Mouse (Mus musculus) brain, embryonic 14.5 days (tissue): ENCODE results near the gene Psmd5. TPM values are rescaled to one million over a fixed set of nuclear protein-coding genes. Genes with fewer than 3 reads are reported as not detected.

Experiments used
- DNase-seq: peaks from one replicate; pipeline ENCODE4 v3.0.0-alpha.2; 2011; ENCODE audit warnings: low read depth
- CTCF ChIP-seq: fragments of 200-500 bp; IDR thresholded peaks from 2 replicates; pipeline ENCODE4 v1.5.1; 2012; ENCODE audit warnings: inconsistent platforms, mild to moderate bottlenecking, moderate library complexity, borderline replicate concordance; ENCODE audit not compliant: insufficient read depth, insufficient read length; ENCODE audit errors: extremely low read depth
- POLR2A ChIP-seq: fragments of 200-500 bp; IDR thresholded peaks from 2 replicates; pipeline ENCODE4 v1.6.1; 2012; ENCODE audit warnings: mild to moderate bottlenecking, inconsistent platforms, borderline replicate concordance; ENCODE audit not compliant: poor library complexity, insufficient read depth, insufficient read length, severe bottlenecking; ENCODE audit errors: extremely low read depth
- polyA plus RNA-seq: library from polyadenylated mRNA; depleted of rRNA; stranded (reverse); fragments of >200 nt; gene quantifications from 2 replicates; pipeline ENCODE4 v1.2.3, GENCODE M21; 2012; rRNA removed

Psmd5 gene
- polyA plus RNA-seq: 42.4 and 44.3 TPM in 2 replicates

DNA sequence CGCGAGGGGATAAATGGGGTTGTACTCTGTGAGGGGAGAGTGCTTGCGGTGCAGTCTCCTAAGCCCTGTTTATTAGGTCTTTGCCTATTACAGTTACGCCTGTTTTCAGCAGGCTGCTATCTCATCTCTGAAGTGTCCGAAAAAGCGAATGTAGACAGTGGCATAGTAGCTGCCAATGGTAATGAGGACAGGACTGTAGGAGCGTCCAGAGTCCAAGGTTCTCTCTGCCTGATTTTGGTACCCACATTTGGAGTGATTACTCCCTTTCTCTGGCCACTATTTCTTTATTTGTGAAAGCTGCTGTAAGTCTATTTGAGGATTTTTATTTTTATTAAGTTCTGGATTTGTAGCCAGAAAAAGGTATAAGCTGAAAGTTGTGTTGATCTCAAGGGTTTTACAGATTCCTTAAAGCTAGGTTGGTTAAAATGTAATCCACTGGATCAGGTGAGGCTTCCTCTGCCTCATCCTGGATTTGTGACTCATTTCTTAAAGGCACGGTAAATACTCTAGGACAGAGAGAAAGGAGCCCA lies at the start of gene Psmd5:
Gene Psmd5, minus strand, starts transcription at position 153 of the 530 bp plus-strand sequence.
- DNase-seq: no peak

DNA sequence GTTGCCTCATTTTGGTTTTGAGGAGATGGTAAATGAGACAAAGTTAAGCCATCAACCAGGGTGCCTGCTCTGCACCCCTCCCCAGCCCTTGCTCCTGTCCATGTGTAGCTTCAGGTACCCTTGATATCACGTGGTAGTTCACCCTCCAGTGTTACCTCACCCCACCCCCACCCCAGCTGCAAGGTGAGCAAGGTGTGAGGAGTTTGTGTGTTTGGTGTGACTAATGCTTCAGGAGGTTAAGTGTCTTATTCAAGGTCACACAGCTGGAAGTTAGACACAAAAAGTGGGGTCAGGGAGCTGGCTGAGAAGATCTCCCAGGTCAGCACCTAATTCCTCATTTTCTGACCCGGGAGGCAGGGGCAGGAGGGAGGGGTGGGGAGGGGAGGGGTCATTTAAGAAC lies 48.0 kb upstream of the Psmd5 start:
- TF ChIP-seq POLR2A (no peak), CTCF (no peak)
- DNase-seq: no peak

More for the DNA sequence above, at the start of gene Psmd5:
- TF ChIP-seq POLR2A (no peak), CTCF (no peak)

DNA sequence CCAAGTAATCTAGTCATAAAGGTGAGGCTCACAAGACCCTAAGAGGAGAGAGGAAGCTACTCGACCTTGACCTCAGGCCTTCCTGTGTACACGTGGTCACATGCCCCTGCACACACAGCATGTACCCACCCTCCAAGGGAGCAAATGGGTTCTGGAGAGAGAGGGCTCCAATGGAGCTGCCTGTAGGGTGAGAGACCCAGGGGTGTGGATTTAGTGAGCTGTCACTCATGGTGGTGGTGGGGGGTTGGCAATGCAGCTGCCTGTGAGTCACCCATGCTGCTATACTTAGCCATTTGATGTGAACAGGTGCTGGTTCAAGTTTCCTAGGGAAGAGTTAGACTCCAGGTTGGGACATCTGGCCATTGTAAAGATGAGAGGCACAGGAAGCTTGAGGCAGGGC lies 45.4 kb upstream of the Psmd5 start:
- DNase-seq: no peak
- TF ChIP-seq POLR2A (no peak), CTCF (no peak)

DNA sequence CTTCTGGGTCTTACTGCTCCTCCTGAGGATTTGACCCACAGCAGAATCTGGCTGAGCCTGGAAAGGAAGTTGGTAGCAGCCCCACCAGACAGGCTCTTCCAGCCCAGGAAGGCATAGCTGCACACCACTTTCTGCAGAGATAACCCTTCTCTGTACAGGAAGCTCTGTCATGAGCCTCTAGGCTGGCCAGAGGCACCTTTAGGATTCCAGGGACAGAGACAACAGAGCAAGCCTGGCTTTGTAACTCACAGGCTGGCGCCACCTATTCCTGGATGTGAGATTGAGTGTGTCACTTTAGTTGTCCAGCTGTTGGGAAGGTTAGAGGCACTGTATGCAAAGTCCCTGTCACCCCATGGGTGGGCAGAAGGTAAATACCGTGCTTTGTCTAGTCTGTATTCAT lies 40.3 kb upstream of the Psmd5 start:
- no peak for DNase-seq
- no peak for TF ChIP-seq CTCF
- TF ChIP-seq POLR2A: no peak

DNA sequence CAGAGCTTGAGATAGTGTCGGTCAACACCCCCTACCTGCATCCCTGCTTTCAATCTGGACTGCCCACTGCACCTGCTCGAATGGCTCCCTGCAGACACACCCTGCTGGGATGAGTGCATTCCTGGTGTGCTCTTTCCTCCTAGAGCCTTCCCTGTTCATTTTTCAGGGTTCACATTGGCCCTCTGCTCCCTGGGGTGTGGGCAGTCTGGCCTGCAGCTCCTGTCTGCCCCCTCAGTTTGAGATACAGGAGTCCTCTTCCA lies 40.0 kb upstream of the Psmd5 start:
- DNase-seq: no peak
- no peak for TF ChIP-seq CTCF
- no peak for TF ChIP-seq POLR2A

DNA sequence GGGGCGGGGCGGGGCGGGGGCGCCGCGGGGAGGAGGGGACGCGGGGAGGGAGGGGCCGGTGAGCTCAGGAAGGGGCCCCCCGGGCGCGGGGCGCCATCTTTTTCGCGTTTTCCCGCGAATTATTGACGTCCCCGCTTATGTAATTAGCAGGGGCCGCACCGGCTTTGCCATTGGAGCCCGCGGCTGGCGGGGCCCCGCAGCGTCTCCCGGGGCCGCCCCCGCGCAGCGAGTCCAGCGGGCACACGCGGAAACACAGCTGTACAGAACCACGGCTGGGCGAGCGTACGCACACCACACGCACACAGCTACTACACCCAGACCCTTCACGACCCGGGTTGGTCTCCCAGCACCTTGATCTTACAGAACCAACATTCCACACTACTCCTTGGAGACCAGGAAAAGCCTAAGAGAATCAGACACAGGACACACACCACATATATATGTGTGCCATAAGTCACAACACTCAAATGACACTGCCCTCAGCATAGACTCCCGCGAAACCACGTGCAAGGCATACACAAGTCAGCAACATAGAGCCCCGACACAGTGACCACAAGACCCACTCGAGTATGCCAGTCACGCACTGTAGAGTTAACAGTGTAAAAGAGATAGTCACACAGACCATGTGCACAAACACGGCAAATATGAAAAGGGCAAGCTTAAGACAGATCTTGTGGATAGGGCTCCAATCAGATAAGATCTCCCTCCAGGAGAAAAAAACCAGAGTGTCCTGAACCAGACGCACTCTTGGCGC lies 39.5 kb upstream of the Psmd5 start:
- DNase-seq: peak; percentile 47
- TF ChIP-seq CTCF (no peak), POLR2A (no peak)

DNA sequence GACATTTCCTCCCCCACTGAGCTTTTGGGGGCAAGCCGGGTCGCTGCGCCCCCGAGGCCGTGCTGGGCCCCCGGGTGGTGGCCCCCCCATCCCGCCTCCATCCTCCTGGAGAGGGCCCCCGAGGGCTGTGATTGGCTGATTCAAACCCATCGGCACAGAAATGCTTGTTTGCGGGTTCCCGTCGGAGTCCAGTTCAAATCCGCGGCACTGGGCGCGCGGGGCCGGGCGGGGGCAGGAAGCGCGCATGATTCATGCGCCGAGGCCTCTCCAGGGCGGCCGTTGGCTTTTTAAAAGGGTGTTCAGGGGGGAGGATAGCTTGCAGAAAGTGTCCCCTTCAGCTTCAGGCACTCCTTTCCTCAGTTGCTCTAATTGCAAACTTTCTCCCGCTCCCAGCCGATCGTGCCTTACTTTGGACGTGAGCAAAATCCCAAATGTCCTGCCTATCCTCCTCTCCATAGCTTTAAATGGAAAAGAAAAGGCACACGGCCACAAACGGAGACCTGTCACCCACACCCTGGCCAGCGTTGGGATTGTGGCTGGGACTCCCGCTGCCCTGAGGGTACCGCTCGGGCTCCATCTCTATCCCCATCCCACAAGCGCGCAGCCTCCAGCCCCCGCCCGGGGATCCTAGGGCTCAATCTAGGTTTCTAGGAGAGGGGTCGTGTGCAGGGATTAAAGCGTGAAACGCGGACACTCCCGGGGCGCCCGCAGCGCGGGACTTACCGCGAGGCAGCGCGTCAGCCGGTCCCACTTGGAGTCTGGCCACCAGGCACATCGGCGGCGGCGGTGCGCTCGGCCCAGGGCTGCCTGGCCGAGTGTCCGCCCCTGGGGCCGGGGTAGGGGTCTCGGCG lies 38.7 kb upstream of the Psmd5 start, which contains the start of gene Phf19:
Gene Phf19, minus strand, starts transcription at position 809 of the 851 bp plus-strand sequence.
- DNase-seq: peak; percentile 49
- no peak for TF ChIP-seq POLR2A
- TF ChIP-seq CTCF: no peak

DNA sequence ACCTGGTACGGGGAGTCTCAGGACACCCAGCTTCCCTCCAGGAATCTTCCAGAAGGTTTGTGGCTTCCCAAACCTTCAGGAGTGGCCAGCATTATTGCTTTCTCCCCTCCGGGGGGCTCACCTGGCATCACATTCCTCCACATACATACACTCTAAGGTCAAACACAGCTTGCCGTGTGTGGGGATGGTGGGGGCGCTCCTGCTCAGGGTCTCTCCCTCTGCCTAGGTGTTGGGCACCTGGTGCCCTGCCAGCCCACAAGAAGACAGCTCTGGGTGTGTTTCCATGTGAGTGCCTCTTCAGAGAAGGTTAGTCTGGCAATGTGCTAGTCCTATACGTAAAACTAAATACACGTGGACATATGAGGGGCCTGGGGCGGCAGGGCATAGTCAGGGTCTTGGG lies 37.8 kb upstream of the Psmd5 start:
- DNase-seq: no peak
- TF ChIP-seq POLR2A: no peak
- no peak for TF ChIP-seq CTCF

DNA sequence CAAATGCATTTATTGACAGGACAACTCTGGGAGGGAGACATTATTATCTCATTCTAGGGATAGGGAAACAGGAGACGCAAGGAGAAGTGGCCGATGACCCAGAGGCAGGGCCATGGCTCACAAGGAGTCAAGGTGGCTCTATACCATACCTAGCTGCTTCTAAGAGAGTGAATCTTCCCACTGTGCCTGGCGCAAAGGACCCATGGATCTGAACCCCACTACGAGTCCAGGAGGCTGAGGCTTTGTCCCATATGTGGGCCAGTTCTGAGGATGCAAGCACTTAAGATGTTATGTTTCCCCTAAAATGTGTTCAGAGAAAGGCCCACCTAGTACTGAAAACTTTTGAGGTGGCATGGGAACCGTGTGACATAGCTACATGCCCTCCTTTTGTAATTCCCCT lies 37.1 kb upstream of the Psmd5 start:
- DNase-seq: no peak
- no peak for TF ChIP-seq CTCF
- TF ChIP-seq POLR2A: no peak

DNA sequence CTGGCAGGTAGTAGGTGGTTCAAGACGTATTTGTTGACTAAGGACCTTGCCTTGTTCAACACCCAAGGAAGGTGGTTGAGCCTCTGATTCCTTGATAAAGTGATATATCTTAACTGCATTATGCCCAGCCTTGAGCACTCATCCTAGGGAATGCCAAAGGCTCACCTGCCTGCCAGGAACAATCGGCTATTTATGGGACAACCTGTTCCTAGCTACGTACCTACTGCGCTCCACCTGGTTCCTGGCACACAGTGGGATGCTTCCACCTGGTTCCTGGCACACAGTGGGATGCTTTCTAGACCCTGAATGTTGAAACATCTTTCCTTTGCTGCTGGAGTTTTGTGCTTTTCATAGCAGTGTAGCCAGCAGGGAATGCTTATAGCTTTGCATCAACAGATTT lies 35.0 kb upstream of the Psmd5 start:
- no peak for DNase-seq
- no peak for TF ChIP-seq POLR2A
- TF ChIP-seq CTCF: no peak

DNA sequence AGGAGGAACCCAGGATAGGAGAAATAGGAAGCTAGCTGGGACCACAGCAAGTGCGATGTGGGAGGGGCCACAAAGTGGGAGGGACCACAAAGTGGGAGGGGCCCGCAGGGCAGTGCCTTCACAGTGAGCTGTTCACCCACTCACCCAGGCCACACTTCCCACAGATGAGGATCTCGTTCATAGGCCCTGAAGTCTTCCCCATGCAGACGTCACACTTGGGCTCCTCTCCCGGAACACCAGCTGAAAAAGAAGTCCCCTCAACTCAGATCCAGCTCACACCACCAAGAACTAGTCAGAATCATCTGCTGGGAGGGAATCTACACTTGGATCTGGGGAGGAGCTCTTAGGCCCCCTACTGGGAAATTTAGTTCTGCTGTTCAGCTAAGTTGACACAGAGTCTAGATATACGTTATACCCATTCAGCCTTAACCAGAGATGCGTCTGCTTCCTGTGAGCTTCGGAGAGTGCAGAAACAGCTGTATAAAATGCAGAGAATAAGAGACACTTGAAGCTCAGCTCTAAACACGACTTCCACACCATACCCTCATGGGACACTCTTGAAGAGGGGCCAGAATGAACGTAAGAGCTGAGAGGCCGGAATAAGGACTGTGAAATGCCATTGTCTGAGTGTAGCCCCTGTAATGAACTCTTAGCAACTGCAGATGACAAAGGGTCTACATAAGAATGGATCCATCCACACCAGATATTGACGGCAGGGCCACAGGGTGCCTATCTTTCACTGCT lies 32.3 kb upstream of the Psmd5 start:
- no peak for TF ChIP-seq POLR2A
- TF ChIP-seq CTCF: no peak

More for the DNA sequence above, 32.3 kb upstream of the Psmd5 start:
- DNase-seq: peak; percentile 12
